Mouse (Mus musculus): ENCODE results near the gene Ank. TPM values are rescaled to one million over a fixed set of nuclear protein-coding genes. Genes with fewer than 3 reads are reported as not detected.

Gene Ank
- polyA plus RNA-seq, 1 experiment = 21.7 TPM

- TF ChIP-seq GATA1 (IDR thresholded peaks at IDR 0.05; ENCODE audit: low read length) = no peak
Measured at GRCm38 (mm10) chr15:27503801-27504730, 37.6 kb downstream of the Ank start.

- no peak for TF ChIP-seq GATA1 (IDR thresholded peaks at IDR 0.05; ENCODE audit: low read length)
Measured at GRCm38 (mm10) chr15:27506127-27506886, 39.8 kb downstream of the Ank start.

GRCm38 (mm10) chr15:27506893-27507596, 40.6 kb downstream of the Ank start:
- no peak for TF ChIP-seq GATA1 (IDR thresholded peaks at IDR 0.05; ENCODE audit: low read length)

GRCm38 (mm10) chr15:27508169-27508568, 41.7 kb downstream of the Ank start:
- no peak for TF ChIP-seq GATA1 (IDR thresholded peaks at IDR 0.05; ENCODE audit: low read length)

GRCm38 (mm10) chr15:27508982-27509381, 42.5 kb downstream of the Ank start:
- no peak for TF ChIP-seq GATA1 (IDR thresholded peaks at IDR 0.05; ENCODE audit: low read length)

DNA sequence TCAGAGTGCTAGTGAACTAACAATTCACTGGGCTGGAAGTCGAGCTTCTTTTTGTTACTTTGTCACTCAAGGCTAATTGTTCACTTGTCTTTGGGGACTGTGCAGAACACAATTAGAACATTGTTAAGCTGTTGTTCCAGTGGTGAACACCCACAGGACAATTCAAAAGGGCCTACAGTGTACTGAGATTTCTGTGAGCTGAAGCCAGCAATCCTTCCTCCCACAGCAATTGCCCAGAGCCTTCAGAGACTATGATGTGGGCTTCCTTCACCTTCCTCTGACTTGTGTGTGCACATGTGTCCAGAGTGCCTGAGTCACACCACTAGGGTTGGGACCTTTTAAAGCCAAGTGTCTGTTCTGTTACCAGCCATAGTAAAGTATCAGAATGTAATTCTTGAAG, 50.5 kb downstream of the Ank start:
- TF ChIP-seq GATA1 (IDR thresholded peaks at IDR 0.05; ENCODE audit: low read length) = no peak

- no peak for TF ChIP-seq GATA1 (IDR thresholded peaks at IDR 0.05; ENCODE audit: low read length)
Measured at GRCm38 (mm10) chr15:27518026-27518425, 51.5 kb downstream of the Ank start.

- no peak for TF ChIP-seq GATA1 (IDR thresholded peaks at IDR 0.05; ENCODE audit: low read length)
Measured at GRCm38 (mm10) chr15:27519857-27520256, 53.4 kb downstream of the Ank start.

- TF ChIP-seq GATA1 (IDR thresholded peaks at IDR 0.05; ENCODE audit: low read length) = no peak
Measured at GRCm38 (mm10) chr15:27525233-27526005, 58.9 kb downstream of the Ank start.

DNA sequence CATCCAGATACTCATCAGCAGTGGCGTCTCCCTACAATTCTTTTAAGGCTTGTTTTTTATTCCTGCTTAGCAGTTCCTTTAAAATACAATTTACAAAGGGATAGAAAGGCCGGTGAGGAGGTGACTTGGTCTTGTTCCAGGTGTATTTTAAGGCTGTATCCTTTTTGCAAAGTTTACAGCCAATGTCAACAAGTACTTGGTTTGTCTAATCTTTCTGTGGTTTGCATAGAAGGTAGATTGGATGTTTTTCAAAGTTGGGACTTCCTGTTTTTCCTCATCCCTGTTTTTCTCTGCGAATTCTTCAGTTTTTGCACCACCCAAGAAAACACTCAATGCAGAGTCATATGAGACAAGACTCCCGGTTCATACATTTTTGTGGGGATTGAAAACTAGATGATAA, 62.4 kb downstream of the Ank start:
- TF ChIP-seq GATA1 (IDR thresholded peaks at IDR 0.05; ENCODE audit: low read length) = no peak

GRCm38 (mm10) chr15:27530023-27530422, 63.5 kb downstream of the Ank start:
- no peak for TF ChIP-seq GATA1 (IDR thresholded peaks at IDR 0.05; ENCODE audit: low read length)

DNA sequence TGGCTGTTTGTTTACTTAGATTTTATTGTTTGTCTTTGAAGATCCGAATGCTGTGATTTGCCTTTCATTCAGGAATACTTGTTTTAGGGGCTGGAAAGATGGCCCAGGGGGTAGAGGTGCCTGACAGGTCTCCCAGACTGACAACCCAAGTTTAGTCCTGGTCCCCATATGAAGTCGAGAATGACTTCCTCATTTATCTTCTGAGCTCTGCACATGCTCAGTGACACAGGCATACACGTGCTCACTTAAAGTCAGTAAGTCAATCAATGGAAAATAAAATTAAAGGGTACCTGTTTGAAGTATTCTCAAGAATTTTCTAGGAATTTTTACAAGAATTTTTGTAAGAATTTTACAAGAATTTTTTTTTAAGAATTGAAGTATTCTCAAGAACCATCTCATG, 66.6 kb downstream of the Ank start:
- no peak for TF ChIP-seq GATA1 (IDR thresholded peaks at IDR 0.05; ENCODE audit: low read length)

DNA sequence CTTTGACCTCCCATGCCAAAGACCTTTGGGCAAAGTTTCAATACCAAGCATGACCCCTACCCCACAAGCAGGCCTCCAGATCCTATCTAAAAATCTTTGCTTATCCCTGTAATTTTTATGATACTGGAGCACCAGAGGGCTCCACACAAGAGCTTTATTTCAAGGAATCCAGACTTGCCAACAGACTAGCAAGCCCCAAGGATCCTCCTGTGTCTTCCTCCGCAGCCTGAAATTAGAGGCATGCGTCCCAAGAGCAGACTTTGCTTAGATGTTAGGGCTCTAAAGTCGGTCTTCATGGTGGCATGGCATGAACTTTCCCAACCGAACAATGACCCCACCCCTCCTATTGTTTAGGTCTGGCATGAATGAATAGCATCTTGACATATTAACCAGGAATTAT, 69.2 kb downstream of the Ank start:
- TF ChIP-seq GATA1 (IDR thresholded peaks at IDR 0.05; ENCODE audit: low read length) = no peak

DNA sequence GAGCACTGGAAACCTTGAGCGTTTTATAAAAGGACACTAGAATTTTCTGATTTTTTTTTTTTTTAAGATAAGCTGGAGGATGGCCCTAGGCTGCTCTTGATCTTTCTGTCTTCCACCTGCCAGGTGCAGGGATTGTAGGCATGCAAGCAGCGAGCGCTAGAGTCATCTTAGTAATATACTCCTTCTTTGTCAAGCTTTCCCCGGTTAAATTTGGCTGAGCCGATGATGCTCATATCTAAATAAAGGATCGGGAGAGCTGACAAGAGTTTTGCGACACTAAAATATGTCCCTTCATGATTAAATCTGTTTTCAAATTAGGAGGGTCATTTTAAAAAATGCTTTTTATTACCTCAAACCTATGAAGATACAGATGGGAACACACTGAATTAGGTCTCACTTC, 69.7 kb downstream of the Ank start:
- TF ChIP-seq GATA1 (IDR thresholded peaks at IDR 0.05; ENCODE audit: low read length) = no peak

DNA sequence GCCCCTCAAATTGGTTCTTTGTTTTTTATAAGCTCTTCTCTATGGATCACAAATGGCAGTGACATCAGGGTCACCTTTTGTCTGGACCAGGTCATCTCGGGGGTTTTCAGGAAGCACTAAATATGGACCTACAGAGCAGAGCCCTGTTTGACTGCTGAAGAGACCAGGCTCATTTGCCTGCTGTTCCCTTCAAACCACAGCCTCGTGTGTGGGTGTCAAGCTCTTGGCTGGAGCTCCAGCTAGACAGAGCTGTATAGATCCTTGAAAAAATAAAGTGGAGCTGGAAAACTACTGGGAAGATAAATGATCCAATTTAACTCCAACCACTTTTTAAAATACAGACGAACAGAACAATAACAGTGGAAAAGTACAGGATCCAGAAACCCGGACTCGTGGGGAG, 70.3 kb downstream of the Ank start:
- TF ChIP-seq GATA1 (IDR thresholded peaks at IDR 0.05; ENCODE audit: low read length) = no peak
